Mouse (Mus musculus): ENCODE data around the gene Baz2a. TPM values are rescaled to one million over a fixed set of nuclear protein-coding genes. Genes with fewer than 3 reads are reported as not detected.
A peak's percentile ranks its signal among the peaks of the same experiment; 100 is the strongest.
"Not testable (repeated sequence)": the region's sequence is repeated elsewhere in the genome, so short reads cannot be mapped to it uniquely, and the experiment has no call there.

The Baz2a gene
- total and polyA plus RNA-seq, 2 experiments, result 6.6 to 12.3 TPM

DNA sequence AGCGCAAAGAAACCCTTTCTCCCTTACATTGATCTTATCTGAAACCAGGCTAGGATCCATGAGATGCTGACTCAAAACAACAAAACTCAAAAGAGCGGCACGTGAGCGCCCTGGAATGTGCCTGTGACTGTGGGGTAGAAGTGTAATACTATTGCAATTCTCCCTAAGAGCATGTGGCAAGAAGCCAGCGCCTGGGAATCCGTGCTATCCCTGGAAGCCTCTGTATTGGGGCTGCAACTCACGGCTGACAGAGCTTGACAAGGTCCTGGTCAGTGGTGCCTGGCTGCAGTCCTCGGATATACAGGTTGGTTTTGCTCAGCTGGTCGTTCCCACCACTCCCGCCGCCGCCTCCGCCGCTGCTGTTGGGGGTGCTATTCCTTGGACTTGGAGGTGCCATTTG, 59.6 kb downstream of the Baz2a start:
- Histone ChIP-seq H3K27ac (replicated peaks; ENCODE audit: insufficient read depth, low read depth, low read length) (no peak overlapping the region), H3K4me3 (ENCODE audit: insufficient read depth, low read depth, low read length) (no peak overlapping the region), H3K4me1 (ENCODE audit: control insufficient read depth, insufficient read depth, low read length) (no peaks in the 10 kb centered on the region), H3K79me2 (ENCODE audit: control insufficient read depth, insufficient read depth, low read length) (peaks cover 3% of the 10 kb centered on the region; the same call in 1 of the 2 replicates), H3K27me3 (ENCODE audit: control insufficient read depth, insufficient read depth, low read length) (no peaks in the 10 kb centered on the region), H3K36me3 (ENCODE audit: control insufficient read depth, insufficient read depth, low read length) (no peaks in the 10 kb centered on the region), H3K9ac (ENCODE audit: low read depth, low read length) (no peak overlapping the region)
- DNase-seq (ENCODE audit: extremely low read depth, low read depth, low spot score), result no peak
- TF ChIP-seq POLR2A (IDR thresholded peaks at IDR 0.05; ENCODE audit: extremely low read depth, insufficient read depth, low read length), result no peak
- no peak for TF ChIP-seq CTCF (IDR thresholded peaks at IDR 0.05; ENCODE audit: low read depth, low read length)
- WGBS, result 83% methylated on average over 14 of the region's 14 CpGs

DNA sequence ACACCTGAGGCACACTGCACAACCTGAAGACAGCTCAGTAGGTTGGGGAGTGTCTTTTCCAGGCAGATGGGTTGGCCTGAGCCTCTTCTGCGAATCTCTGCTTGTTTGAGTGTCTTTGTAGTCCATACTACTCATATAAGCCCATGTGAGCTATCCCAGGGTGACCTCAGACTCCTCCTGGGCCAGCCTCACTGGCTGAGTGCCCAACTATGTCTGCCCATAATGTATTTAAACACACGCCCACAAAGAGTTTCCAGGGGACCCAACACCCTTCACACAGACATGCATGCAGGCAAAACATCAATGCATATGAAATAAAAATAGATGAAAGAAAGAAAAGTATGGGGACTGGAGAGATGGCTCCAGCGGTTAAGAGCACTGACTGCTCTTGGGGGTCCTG, 62.6 kb downstream of the Baz2a start:
- Histone ChIP-seq H3K79me2 (ENCODE audit: control insufficient read depth, insufficient read depth, low read length) (peaks cover 6% of the 10 kb centered on the region; the same call in 1 of the 2 replicates), H3K9ac (ENCODE audit: low read depth, low read length) (no peak overlapping the region), H3K4me3 (ENCODE audit: insufficient read depth, low read depth, low read length) (no peak overlapping the region), H3K36me3 (ENCODE audit: control insufficient read depth, insufficient read depth, low read length) (no peaks in the 10 kb centered on the region), H3K4me1 (ENCODE audit: control insufficient read depth, insufficient read depth, low read length) (no peaks in the 10 kb centered on the region), H3K27ac (replicated peaks; ENCODE audit: insufficient read depth, low read depth, low read length) (no peak overlapping the region), H3K27me3 (ENCODE audit: control insufficient read depth, insufficient read depth, low read length) (no peaks in the 10 kb centered on the region)
- TF ChIP-seq POLR2A (IDR thresholded peaks at IDR 0.05; ENCODE audit: extremely low read depth, insufficient read depth, low read length) (no peak), CTCF (IDR thresholded peaks at IDR 0.05; ENCODE audit: low read depth, low read length) (no peak)
- DNase-seq (ENCODE audit: extremely low read depth, low read depth, low spot score), result no peak
- 71% methylated on average over 3 of the region's 3 CpGs for WGBS

DNA sequence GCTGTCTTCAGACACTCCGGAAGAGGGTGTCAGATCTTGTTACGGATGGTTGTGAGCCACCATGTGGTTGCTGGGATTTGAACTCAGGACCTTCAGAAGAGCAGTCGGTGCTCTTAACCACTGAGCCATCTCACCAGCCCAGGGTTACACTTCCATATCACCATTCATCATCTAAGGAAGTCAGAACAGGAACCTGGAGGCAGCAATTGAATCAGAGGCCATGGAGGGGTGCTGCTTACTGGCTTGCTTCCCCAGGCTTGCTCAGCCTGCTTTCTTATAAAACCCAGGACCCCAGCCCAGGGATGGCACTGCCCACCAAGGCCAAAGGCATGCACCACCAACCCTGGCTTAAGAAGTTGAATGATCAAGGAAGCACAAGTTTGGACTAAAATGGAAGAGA, 74.3 kb downstream of the Baz2a start:
- H3K27ac ChIP-seq (replicated peaks; ENCODE audit: insufficient read depth, low read depth, low read length); DNase-seq (ENCODE audit: extremely low read depth, low read depth, low spot score); H3K27me3 ChIP-seq (ENCODE audit: control insufficient read depth, insufficient read depth, low read length); H3K4me3 ChIP-seq (ENCODE audit: insufficient read depth, low read depth, low read length); H3K36me3 ChIP-seq (ENCODE audit: control insufficient read depth, insufficient read depth, low read length); H3K4me1 ChIP-seq (ENCODE audit: control insufficient read depth, insufficient read depth, low read length); H3K9ac ChIP-seq (ENCODE audit: low read depth, low read length): not testable (repeated sequence)
- peaks cover 18% of the 10 kb centered on the region for H3K79me2 ChIP-seq (ENCODE audit: control insufficient read depth, insufficient read depth, low read length)
- 88% methylated on average over 3 of the region's 3 CpGs for WGBS

DNA sequence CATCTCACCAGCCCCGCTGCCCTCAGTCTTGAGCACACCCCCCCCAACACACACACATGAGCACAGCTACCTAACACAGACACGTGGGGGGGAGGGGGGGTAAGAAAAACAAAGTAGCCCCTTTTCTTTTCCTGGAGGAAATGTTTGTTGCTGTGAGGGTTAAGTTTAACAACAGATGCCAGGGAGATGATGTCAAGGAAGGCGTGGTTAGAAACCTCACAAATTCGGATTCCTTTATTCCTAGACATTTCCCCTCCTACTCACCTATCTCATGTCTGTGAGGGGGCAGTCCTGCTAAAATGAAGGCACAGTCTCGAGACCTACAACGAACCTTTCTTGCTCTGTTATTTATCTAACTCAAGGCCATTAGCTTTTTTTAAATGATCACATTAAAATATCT, 75.7 kb downstream of the Baz2a start:
- H3K4me3 ChIP-seq (ENCODE audit: insufficient read depth, low read depth, low read length), result no peak overlapping the region
- 72% methylated on average over 6 of the region's 6 CpGs for WGBS
- no peaks in the 10 kb centered on the region for H3K36me3 ChIP-seq (ENCODE audit: control insufficient read depth, insufficient read depth, low read length)
- no peaks in the 10 kb centered on the region; the same call in 1 of the 2 replicates for H3K4me1 ChIP-seq (ENCODE audit: control insufficient read depth, insufficient read depth, low read length)
- no peak for DNase-seq (ENCODE audit: extremely low read depth, low read depth, low spot score)
- no peak overlapping the region for H3K9ac ChIP-seq (ENCODE audit: low read depth, low read length)
- peaks cover 21% of the 10 kb centered on the region for H3K79me2 ChIP-seq (ENCODE audit: control insufficient read depth, insufficient read depth, low read length)
- no peak overlapping the region for H3K27ac ChIP-seq (replicated peaks; ENCODE audit: insufficient read depth, low read depth, low read length)
- TF ChIP-seq CTCF (IDR thresholded peaks at IDR 0.05; ENCODE audit: low read depth, low read length) (no peak), POLR2A (IDR thresholded peaks at IDR 0.05; ENCODE audit: extremely low read depth, insufficient read depth, low read length) (no peak)
- H3K27me3 ChIP-seq (ENCODE audit: control insufficient read depth, insufficient read depth, low read length), result no peaks in the 10 kb centered on the region

DNA sequence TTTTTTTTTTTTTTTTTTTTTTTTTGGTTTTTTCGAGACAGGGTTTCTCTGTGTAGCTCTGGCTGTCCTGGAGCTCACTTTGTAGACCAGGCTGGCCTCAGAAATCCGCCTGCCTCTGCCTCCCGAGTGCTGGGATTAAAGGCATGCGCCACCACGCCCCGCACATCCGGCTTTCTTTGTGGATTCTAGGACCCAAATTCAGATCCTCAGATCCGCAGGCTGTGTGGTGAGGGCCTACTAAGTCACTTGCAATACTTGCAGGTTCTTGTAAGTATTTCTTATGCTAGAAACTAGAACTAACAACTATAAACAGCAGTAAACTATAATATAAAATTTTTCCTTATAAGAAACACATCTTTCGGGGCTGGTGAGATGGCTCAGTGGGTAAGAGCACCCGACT, 80.0 kb downstream of the Baz2a start:
- DNase-seq (ENCODE audit: extremely low read depth, low read depth, low spot score); H3K36me3 ChIP-seq (ENCODE audit: control insufficient read depth, insufficient read depth, low read length); H3K9ac ChIP-seq (ENCODE audit: low read depth, low read length); H3K27me3 ChIP-seq (ENCODE audit: control insufficient read depth, insufficient read depth, low read length); H3K27ac ChIP-seq (replicated peaks; ENCODE audit: insufficient read depth, low read depth, low read length); H3K4me3 ChIP-seq (ENCODE audit: insufficient read depth, low read depth, low read length); H3K4me1 ChIP-seq (ENCODE audit: control insufficient read depth, insufficient read depth, low read length): not testable (repeated sequence)
- peaks cover 22% of the 10 kb centered on the region for H3K79me2 ChIP-seq (ENCODE audit: control insufficient read depth, insufficient read depth, low read length)
- 98% methylated on average over 9 of the region's 10 CpGs for WGBS

DNA sequence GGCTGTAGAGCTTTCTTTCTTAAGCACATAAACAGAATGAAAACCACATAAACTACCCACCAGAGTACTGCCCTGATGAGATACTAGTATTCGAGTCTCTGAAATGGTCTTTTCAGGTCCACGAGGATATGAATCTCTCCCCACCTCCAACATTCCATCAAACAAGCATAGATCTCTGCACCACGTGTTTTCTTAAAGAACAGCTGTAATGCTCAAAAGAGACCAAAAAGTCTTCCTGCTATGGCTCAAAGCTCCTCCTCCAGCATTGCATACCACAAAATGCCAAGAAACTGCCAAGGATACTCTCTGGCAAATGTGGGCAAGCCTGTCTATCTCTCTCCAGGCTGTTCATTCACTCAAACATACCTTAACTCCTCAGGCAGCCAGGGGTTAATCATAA, 83.9 kb downstream of the Baz2a start:
- peak overlapping the region; percentile 83 for H3K4me3 ChIP-seq (ENCODE audit: insufficient read depth, low read depth, low read length)
- H3K36me3 ChIP-seq (ENCODE audit: control insufficient read depth, insufficient read depth, low read length), result no peaks in the 10 kb centered on the region
- no peak overlapping the region for H3K27ac ChIP-seq (replicated peaks; ENCODE audit: insufficient read depth, low read depth, low read length)
- no peak for DNase-seq (ENCODE audit: extremely low read depth, low read depth, low spot score)
- TF ChIP-seq CTCF (IDR thresholded peaks at IDR 0.05; ENCODE audit: low read depth, low read length), result no peak
- TF ChIP-seq POLR2A (IDR thresholded peaks at IDR 0.05; ENCODE audit: extremely low read depth, insufficient read depth, low read length), result no peak
- H3K4me1 ChIP-seq (ENCODE audit: control insufficient read depth, insufficient read depth, low read length), result peaks cover 6% of the 10 kb centered on the region
- H3K27me3 ChIP-seq (ENCODE audit: control insufficient read depth, insufficient read depth, low read length), result no peaks in the 10 kb centered on the region
- 42% methylated on average over 3 of the region's 3 CpGs for WGBS
- H3K79me2 ChIP-seq (ENCODE audit: control insufficient read depth, insufficient read depth, low read length), result peaks cover 14% of the 10 kb centered on the region; the same call in 1 of the 2 replicates
- peak overlapping the region; percentile 70; the same call in 1 of the 2 replicates for H3K9ac ChIP-seq (ENCODE audit: low read depth, low read length)

All from liver, adult 2 months (tissue).